Mouse (Mus musculus): Measurements from ENCODE around the gene Tas2r118.

Tas2r118 gene

GRCm38 (mm10) chr6:23969960-23970359 lies at the start of gene Tas2r118:
Gene Tas2r118 (minus strand): TSS chr6:23970060.
- no peak for DNase-seq (ENCODE audit: low read depth in 1 of 2, low spot score in 2 of 2)

GRCm38 (mm10) chr6:24018320-24018719 lies 48.5 kb upstream of the Tas2r118 start:
- no peak for DNase-seq (ENCODE audit: low read depth in 1 of 2, low spot score in 2 of 2)

GRCm38 (mm10) chr6:23993276-23993675 lies 23.4 kb upstream of the Tas2r118 start:
- DNase-seq (ENCODE audit: low read depth in 1 of 2, low spot score in 2 of 2): no peak

GRCm38 (mm10) chr6:23990687-23991387 lies 21.0 kb upstream of the Tas2r118 start:
- no peak for DNase-seq (ENCODE audit: low read depth in 1 of 2, low spot score in 2 of 2)

- DNase-seq (ENCODE audit: low read depth in 1 of 2, low spot score in 2 of 2): no peak
These were observed 16.4 kb upstream of the Tas2r118 start for GRCm38 (mm10) chr6:23986293-23986692.

- no peak for DNase-seq (ENCODE audit: low read depth in 1 of 2, low spot score in 2 of 2)
These were observed 2.9 kb downstream of the Tas2r118 start for GRCm38 (mm10) chr6:23966980-23967379.

GRCm38 (mm10) chr6:23965925-23966324 lies 3.9 kb downstream of the Tas2r118 start:
- DNase-seq (ENCODE audit: low read depth in 1 of 2, low spot score in 2 of 2): no peak

GRCm38 (mm10) chr6:23963741-23964140 lies 6.1 kb downstream of the Tas2r118 start:
- no peak for DNase-seq (ENCODE audit: low read depth in 1 of 2, low spot score in 2 of 2)

- DNase-seq (ENCODE audit: low read depth in 1 of 2, low spot score in 2 of 2): no peak
These were observed 29.1 kb downstream of the Tas2r118 start for GRCm38 (mm10) chr6:23940776-23941175.

GRCm38 (mm10) chr6:23938575-23939488 lies 31.0 kb downstream of the Tas2r118 start:
- no peak for DNase-seq (ENCODE audit: low read depth in 1 of 2, low spot score in 2 of 2)

- no peak for DNase-seq (ENCODE audit: low read depth in 1 of 2, low spot score in 2 of 2)
These were observed 33.4 kb downstream of the Tas2r118 start for GRCm38 (mm10) chr6:23936414-23936813.

- no peak for DNase-seq (ENCODE audit: low read depth in 1 of 2, low spot score in 2 of 2)
These were observed 46.1 kb downstream of the Tas2r118 start for GRCm38 (mm10) chr6:23923806-23924205.

All from monocyte, adult 2 months (primary cell).